Mouse (Mus musculus) thymus, adult 2 months (tissue): ENCODE measurements around the gene Gcm1.

ENCODE experiments used
- CTCF ChIP-seq: fragments of 200-500 bp; IDR thresholded peaks from 2 replicates; pipeline ENCODE4 v1.5.1; 2012; ENCODE audit warnings: mild to moderate bottlenecking, control low read depth, low read length, moderate library complexity, borderline replicate concordance; ENCODE audit not compliant: control insufficient read depth, poor library complexity, insufficient read depth; ENCODE audit errors: extremely low read depth
- POLR2A ChIP-seq: fragments of 200-500 bp; IDR thresholded peaks from 2 replicates; pipeline ENCODE4 v1.6.1; 2012; ENCODE audit warnings: mild to moderate bottlenecking, low read length, control low read depth, moderate library complexity; ENCODE audit not compliant: control insufficient read depth, poor library complexity, insufficient read depth; ENCODE audit errors: extremely low read depth

DNA sequence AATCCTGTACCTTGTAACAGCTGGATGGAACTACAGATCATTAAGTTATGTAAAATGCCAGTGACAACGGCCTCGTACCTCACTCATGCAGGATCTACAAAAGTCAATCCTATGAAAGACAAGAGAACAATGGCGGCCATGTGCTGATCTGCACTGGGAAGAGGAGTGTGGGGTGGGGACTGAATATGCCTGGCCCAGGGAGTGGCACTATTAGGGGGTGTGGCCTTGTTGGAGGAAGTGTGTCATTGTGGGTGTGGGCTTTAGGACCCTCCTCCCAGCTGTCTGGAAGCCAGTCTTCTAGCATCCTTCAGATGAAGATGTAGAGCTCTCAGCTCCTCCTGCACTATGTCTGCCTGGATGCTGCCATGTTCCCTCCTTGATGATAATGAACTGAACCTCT is 38.9 kb downstream of the Gcm1 start:
- TF ChIP-seq CTCF (no peak), POLR2A (no peak)
